Mouse (Mus musculus): ENCODE data around the gene Xiap. TPM values are rescaled to one million over a fixed set of nuclear protein-coding genes. Genes with fewer than 3 reads are reported as not detected.

Gene Xiap
- polyA plus RNA-seq, 1 experiment from 2014 or later = 10.4 TPM

DNA sequence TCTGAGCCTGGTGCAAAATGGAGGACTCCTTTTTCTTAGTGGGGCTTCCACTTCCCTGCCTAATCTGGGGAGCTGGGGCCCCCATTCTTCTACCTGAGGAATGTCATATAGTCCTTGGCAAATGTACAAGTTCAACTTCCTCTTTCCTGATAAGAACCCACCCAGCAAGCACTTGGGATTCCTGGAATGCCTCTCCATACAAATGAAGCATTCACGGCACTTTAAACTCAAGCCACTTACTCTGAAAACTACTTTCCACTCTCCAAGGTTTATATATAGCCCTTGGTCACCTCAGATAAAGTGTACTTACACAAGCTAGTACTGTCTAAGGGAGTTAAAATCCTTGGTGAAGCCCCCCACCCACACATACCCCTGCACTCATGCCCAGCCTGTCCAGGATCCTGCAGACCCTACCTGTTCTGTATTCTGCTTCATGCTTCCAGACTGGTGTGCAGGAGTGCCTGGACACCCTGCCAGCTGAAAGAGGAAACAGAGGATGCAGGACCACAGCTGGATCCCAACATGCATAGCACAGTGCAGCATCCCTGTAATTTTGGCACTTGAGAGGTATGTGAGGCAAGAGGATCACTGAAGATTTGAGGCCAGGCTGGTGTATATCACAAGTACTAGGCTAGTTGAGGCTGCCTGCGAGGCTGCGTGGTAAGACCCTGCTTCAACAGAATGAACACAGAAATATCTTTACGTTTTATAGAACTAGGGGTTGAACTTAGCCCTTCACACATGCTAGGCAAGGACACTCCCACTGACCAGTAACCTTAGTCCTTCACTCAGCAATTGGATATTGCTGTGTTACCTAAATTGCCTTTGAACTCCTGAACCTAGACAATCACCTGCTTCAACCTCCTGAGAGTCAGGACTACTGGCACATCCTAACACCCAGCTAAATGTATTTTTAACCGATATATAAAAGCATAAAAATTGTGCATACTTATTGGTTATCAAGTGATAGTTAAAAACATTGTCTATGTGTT, 8.5 kb upstream of the Xiap start:
- Histone ChIP-seq H3K27ac (no peak overlapping the region), H3K4me2 (replicated peaks) (no peak overlapping the region), H3K9ac (replicated peaks) (no peak overlapping the region), H3K4me3 (replicated peaks) (no peak overlapping the region), H3K27me3 (no peaks in the 10 kb centered on the region), H3K9me3 (no peaks in the 10 kb centered on the region), H3K36me3 (no peaks in the 10 kb centered on the region), H3K4me1 (replicated peaks) (no peaks in the 10 kb centered on the region)
- ATAC-seq = no peak
- WGBS = 81% methylated on average over 5 of the region's 5 CpGs

DNA sequence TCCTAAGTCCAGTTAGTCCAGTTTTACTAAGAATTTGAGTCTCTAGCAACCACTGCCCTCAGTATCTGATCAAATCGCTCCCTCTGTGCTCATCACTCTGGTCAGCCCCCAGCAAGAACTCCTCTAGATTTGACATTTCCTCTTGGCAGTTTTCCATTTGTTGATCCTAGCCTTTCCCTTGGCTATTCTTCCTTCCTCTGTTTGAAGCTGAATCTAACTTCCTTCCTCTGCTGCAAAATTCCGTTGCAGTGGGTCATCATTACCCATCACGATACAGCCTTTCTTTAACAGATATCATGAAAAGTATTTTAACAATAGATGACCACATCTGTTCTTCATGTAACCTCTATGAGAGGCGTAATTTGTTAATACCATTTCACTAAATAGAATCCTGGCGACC, 2.5 kb upstream of the Xiap start:
- 90% methylated on average over 5 of the region's 5 CpGs for WGBS

GRCm38 (mm10) chrX:42057873-42058272, 1.6 kb upstream of the Xiap start:
- Histone ChIP-seq H3K9ac (replicated peaks) (no peak overlapping the region), H3K9me3 (no peaks in the 10 kb centered on the region), H3K4me2 (replicated peaks) (no peak overlapping the region), H3K27ac (no peak overlapping the region), H3K4me3 (replicated peaks) (no peak overlapping the region), H3K4me1 (replicated peaks) (no peaks in the 10 kb centered on the region), H3K27me3 (no peaks in the 10 kb centered on the region), H3K36me3 (no peaks in the 10 kb centered on the region)
- no peak for ATAC-seq
- 88% methylated on average over 4 of the region's 4 CpGs for WGBS

More for the DNA sequence above, 2.5 kb upstream of the Xiap start:
- no peak for ATAC-seq
- Histone ChIP-seq H3K4me3 (replicated peaks) (no peak overlapping the region), H3K36me3 (no peaks in the 10 kb centered on the region), H3K9me3 (no peaks in the 10 kb centered on the region), H3K4me1 (replicated peaks) (no peaks in the 10 kb centered on the region), H3K9ac (replicated peaks) (no peak overlapping the region), H3K27me3 (no peaks in the 10 kb centered on the region), H3K4me2 (replicated peaks) (no peak overlapping the region), H3K27ac (no peak overlapping the region)

DNA sequence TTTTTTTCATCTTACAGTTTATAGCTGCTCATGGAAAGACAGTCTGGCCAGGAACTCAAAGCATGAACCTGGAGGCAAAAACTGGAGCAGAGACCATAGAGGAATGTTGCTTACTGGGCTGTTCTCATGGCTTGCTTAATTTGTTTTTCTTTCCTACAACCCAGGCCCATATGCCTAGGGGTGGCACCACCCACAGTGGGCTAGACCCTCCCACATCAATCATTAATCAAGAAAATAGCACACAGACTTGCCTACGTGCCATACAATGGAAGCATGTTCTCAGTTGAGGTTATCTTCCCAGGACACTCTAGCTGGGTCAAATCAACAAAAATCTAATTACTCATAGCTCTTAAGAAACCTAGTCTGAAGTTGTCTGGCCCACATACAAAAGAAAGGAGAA, 4.1 kb downstream of the Xiap start:
- H3K4me2 ChIP-seq (replicated peaks) = no peak overlapping the region
- no peak overlapping the region for H3K4me3 ChIP-seq (replicated peaks)
- no peaks in the 10 kb centered on the region for H3K9me3 ChIP-seq
- no peak for ATAC-seq
- H3K36me3 ChIP-seq = no peaks in the 10 kb centered on the region
- no peaks in the 10 kb centered on the region for H3K27me3 ChIP-seq
- no peaks in the 10 kb centered on the region for H3K4me1 ChIP-seq (replicated peaks)
- 87% methylated on average over 1 of the region's 1 CpGs for WGBS
- H3K9ac ChIP-seq (replicated peaks) = no peak overlapping the region
- no peak overlapping the region for H3K27ac ChIP-seq

DNA sequence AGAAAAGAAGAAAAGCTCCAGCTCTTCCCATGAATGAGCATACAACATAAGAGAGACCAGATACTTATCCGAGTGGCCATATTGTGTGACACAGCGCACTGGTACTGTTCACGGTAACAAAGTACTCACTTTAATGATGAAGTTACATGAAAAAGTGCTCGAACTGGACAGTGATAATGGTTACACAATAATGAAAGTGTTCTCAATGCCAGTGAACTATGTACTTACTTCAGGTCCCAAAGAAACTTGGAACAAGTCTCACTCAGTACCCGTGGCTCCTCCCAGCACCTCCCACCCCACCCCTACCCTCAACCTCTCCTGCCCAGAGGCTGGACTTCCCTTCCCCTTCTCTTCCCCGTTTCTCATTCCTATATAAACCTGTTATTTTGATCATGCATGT, 5.6 kb downstream of the Xiap start:
- WGBS = 85% methylated on average over 6 of the region's 6 CpGs
- H3K27ac ChIP-seq = no peak overlapping the region
- no peak overlapping the region for H3K4me2 ChIP-seq (replicated peaks)
- H3K9ac ChIP-seq (replicated peaks) = no peak overlapping the region
- H3K9me3 ChIP-seq = no peaks in the 10 kb centered on the region
- H3K27me3 ChIP-seq = no peaks in the 10 kb centered on the region
- H3K36me3 ChIP-seq = no peaks in the 10 kb centered on the region
- no peaks in the 10 kb centered on the region for H3K4me1 ChIP-seq (replicated peaks)
- no peak overlapping the region for H3K4me3 ChIP-seq (replicated peaks)
- no peak for ATAC-seq

- no peaks in the 10 kb centered on the region for H3K9me3 ChIP-seq
- H3K4me3 ChIP-seq (replicated peaks) = no peak overlapping the region
- no peak for ATAC-seq
- no peak overlapping the region for H3K27ac ChIP-seq
- H3K9ac ChIP-seq (replicated peaks) = no peak overlapping the region
- no peak overlapping the region for H3K4me2 ChIP-seq (replicated peaks)
- 63% methylated on average over 1 of the region's 1 CpGs for WGBS
- H3K4me1 ChIP-seq (replicated peaks) = peaks cover 9% of the 10 kb centered on the region
- H3K27me3 ChIP-seq = no peaks in the 10 kb centered on the region
- no peaks in the 10 kb centered on the region for H3K36me3 ChIP-seq
Observed at GRCm38 (mm10) chrX:42066771-42067170, 7.3 kb downstream of the Xiap start.

GRCm38 (mm10) chrX:42067791-42068200, 8.3 kb downstream of the Xiap start:
- Histone ChIP-seq H3K4me1 (replicated peaks) (peaks cover 9% of the 10 kb centered on the region), H3K27me3 (no peaks in the 10 kb centered on the region), H3K36me3 (no peaks in the 10 kb centered on the region), H3K9ac (replicated peaks) (peak overlapping the region; percentile 67), H3K27ac (peak overlapping the region; percentile 91), H3K4me2 (replicated peaks) (peak overlapping the region; percentile 52), H3K4me3 (replicated peaks) (peak overlapping the region; percentile 47), H3K9me3 (no peaks in the 10 kb centered on the region)
- 17% methylated on average over 24 of the region's 27 CpGs for WGBS
- peak; percentile 88 for ATAC-seq

DNA sequence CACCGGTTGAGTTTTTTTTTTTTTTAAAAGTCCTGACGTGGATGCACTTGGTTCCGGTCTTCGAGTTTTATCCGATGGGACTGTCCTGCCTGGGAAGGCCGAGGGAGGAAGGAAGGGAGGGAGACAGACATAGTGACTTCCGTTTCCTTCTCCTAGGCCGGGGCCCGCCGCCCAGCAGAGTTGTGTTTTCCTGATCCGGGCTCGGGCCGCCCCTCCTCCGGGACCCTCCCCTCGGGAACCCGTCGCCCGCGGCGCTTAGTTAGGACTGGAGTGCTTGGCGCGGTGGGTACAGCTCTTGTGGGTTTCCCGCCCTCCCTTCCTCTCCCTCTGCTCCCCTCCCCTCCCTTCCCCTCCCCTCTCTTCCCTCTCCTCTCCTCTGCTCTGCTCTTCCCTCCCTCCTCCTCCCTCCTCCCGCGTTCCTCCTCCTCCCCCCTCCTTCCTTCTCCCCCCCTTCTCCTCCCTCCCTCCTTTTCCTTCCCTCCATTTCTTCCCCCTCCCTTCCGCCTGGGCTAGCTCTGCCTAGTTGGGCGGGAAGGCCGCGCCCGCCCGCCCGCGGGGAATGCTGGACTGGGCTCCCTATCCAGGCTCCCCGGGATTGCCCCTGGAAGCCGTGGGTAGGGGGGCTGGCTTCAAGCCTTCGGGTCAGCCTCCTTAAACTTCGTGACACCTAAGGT, 8.9 kb downstream of the Xiap start:
- Histone ChIP-seq H3K27me3 (no peaks in the 10 kb centered on the region), H3K4me1 (replicated peaks) (peaks cover 9% of the 10 kb centered on the region), H3K36me3 (no peaks in the 10 kb centered on the region), H3K4me2 (replicated peaks) (peak overlapping the region; percentile 52), H3K4me3 (replicated peaks) (peak overlapping the region; percentile 47), H3K9ac (replicated peaks) (peak overlapping the region; percentile 67), H3K9me3 (no peaks in the 10 kb centered on the region), H3K27ac (peak overlapping the region; percentile 91)
- 15% methylated on average over 27 of the region's 37 CpGs for WGBS
- ATAC-seq = peak; percentile 95

DNA sequence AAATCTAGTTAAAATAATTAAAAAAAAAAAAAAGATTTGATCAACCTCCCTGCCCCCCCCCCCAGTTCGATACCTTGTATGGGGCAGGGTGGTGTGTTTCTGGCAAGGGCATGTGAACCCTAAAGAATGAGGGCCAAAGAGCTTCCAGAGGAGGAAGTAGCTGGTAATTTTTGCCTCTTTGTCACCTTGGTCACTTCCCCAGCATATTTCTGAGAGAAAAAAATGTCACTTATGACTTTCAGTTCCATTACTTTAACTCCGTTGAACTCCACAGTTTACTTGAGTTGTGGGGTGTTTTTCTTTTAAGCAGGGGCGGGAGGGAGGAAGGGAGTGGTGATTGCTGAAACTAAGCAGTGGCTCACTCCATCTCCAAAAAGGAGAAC, 9.4 kb downstream of the Xiap start:
- Histone ChIP-seq H3K4me2 (replicated peaks) (peak overlapping the region; percentile 52), H3K36me3 (no peaks in the 10 kb centered on the region), H3K27me3 (no peaks in the 10 kb centered on the region), H3K4me3 (replicated peaks) (peak overlapping the region; percentile 47), H3K9me3 (no peaks in the 10 kb centered on the region), H3K9ac (replicated peaks) (peak overlapping the region; percentile 67; the same call in 1 of the 2 replicates), H3K4me1 (replicated peaks) (peaks cover 9% of the 10 kb centered on the region), H3K27ac (peak overlapping the region; percentile 91)
- no peak for ATAC-seq
- WGBS = 4% methylated on average over 3 of the region's 3 CpGs

DNA sequence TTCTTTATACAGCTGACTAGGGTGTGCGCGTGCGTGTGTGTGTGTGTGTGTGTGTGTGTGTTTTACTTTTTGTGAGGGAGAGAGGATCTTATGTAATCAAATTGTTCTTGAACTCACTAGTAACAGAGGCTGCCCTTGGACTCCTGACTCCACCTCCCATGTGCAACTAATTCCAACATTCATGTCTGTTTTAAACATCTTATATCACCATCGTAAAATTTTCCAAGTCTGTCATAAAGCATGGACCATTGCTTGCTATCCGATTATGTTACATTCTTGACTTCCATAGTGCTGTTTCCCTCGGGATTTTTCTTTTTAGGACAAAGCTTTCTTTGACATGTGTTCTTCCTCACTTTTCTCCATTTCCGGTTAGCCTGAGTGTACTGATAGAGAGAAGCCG, 28.3 kb downstream of the Xiap start:
- ATAC-seq = no peak
- Histone ChIP-seq H3K9me3 (no peaks in the 10 kb centered on the region), H3K27ac (no peak overlapping the region), H3K36me3 (no peaks in the 10 kb centered on the region), H3K4me3 (replicated peaks) (no peak overlapping the region), H3K4me1 (replicated peaks) (no peaks in the 10 kb centered on the region), H3K9ac (replicated peaks) (no peak overlapping the region), H3K4me2 (replicated peaks) (no peak overlapping the region), H3K27me3 (no peaks in the 10 kb centered on the region)
- 93% methylated on average over 8 of the region's 8 CpGs for WGBS

- Histone ChIP-seq H3K9me3 (no peaks in the 10 kb centered on the region), H3K36me3 (no peaks in the 10 kb centered on the region), H3K27me3 (no peaks in the 10 kb centered on the region), H3K4me2 (replicated peaks) (no peak overlapping the region), H3K27ac (no peak overlapping the region), H3K4me1 (replicated peaks) (no peaks in the 10 kb centered on the region), H3K9ac (replicated peaks) (no peak overlapping the region), H3K4me3 (replicated peaks) (no peak overlapping the region)
- no peak for ATAC-seq
- 87% methylated on average over 5 of the region's 5 CpGs for WGBS
Observed at GRCm38 (mm10) chrX:42088136-42088535, 28.7 kb downstream of the Xiap start.

DNA sequence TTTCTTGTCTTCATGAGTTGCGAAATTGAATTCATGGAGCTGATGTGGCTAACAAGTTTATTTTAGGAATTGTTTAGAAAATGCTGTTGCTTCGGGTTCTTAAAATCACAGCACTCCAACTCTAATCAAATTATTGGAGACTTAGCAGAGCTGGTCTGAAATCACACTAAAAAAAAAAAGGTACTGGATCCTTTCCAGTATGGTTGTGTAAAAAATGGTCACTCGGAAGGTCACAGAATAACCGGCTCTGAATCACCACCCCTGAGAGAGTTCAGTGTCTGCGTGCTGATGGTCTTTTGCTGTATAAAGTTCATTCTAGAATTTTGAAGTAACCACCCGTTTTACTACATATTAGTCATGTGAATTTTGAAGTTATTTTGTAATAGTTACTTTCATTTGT, 47.7 kb downstream of the Xiap start:
- no peak for ATAC-seq
- no peak overlapping the region for H3K27ac ChIP-seq
- no peaks in the 10 kb centered on the region for H3K4me1 ChIP-seq (replicated peaks)
- peaks cover 27% of the 10 kb centered on the region for H3K36me3 ChIP-seq
- H3K4me2 ChIP-seq (replicated peaks) = no peak overlapping the region
- no peaks in the 10 kb centered on the region for H3K27me3 ChIP-seq
- 92% methylated on average over 6 of the region's 6 CpGs for WGBS
- no peak overlapping the region for H3K4me3 ChIP-seq (replicated peaks)
- no peak overlapping the region for H3K9ac ChIP-seq (replicated peaks)
- H3K9me3 ChIP-seq = no peaks in the 10 kb centered on the region

All from midbrain, embryonic 13.5 days (tissue).